Comparison of ENCODE assay signal across 10 mouse cellular contexts in genomic region chr7:46138329-46138930, GRCm38 (mm10). TPM values are rescaled to one million over a fixed set of nuclear protein-coding genes. Genes with fewer than 3 reads are reported as not detected.
A peak's percentile ranks its signal among the peaks of the same experiment; 100 is the strongest.
DNase-seq lines count a peak whose midpoint lies in the region; ATAC-seq and TF ChIP-seq lines count a peak whose summit lies in the region.
"Had no signal": no experiment of that assay in that cellular context is flagged by ENCODE, and none has a peak within 500 bp of the region (broad histone marks: within the 10 kb centered on the region; RNA-seq: fewer than 3 reads in every experiment).

No protein-coding gene starts in this region.

- no peak for DNase-seq in hindbrain, embryonic 14.5 days (ENCODE audit: low spot score)
- DNase-seq in right cerebral cortex, postnatal 25 days = peak; percentile 36
- no peak for DNase-seq in right cerebral cortex, postnatal 4 days
- DNase-seq in mesoderm, embryonic 11.5 days (ENCODE audit: low read depth, low spot score) = peak; percentile 66
- no peak for DNase-seq in lung, adult 2 months
- DNase-seq in B cell, adult 2 months = no peak
- DNase-seq: cerebellum, postnatal 14 days; kidney, postnatal 4 days; liver had no signal

- TF ChIP-seq POLR2A in lung, adult 2 months (IDR thresholded peaks at IDR 0.05; ENCODE audit: borderline replicate concordance, extremely low read depth, low read depth, low read length) = no peak

- H3K27me3 ChIP-seq in hindbrain, embryonic 13.5 days = 0 out of 2 replicates have a peak, but pooled peaks cover 3% of the 10 kb centered on the region
- no peaks in the 10 kb centered on the region for H3K27me3 ChIP-seq in hindbrain, embryonic 14.5 days (ENCODE audit: control insufficient read depth, insufficient read depth, low read length)

- TF ChIP-seq CTCF in lung, adult 2 months (IDR thresholded peaks at IDR 0.05; ENCODE audit: insufficient read depth, low read length) = no peak

- WGBS in hindbrain, embryonic 13.5 days = 32% methylated on average over 7 of the region's 7 CpGs
- 29% methylated on average over 7 of the region's 7 CpGs for WGBS in hindbrain, embryonic 14.5 days
- WGBS in lung, adult 2 months = 44% methylated on average over 7 of the region's 7 CpGs

- H3K9me3 ChIP-seq in hindbrain, embryonic 13.5 days = no peaks in the 10 kb centered on the region
- H3K9me3 ChIP-seq in hindbrain, embryonic 14.5 days (ENCODE audit: control insufficient read depth, low read length) = no peaks in the 10 kb centered on the region

- H3K4me2 ChIP-seq in hindbrain, embryonic 13.5 days = no peak overlapping the region
- no peak overlapping the region for H3K4me2 ChIP-seq in hindbrain, embryonic 14.5 days (replicated peaks)

- H3K4me1 ChIP-seq in hindbrain, embryonic 13.5 days (replicated peaks) = peaks cover 29% of the 10 kb centered on the region
- peaks cover 5% of the 10 kb centered on the region for H3K4me1 ChIP-seq in hindbrain, embryonic 14.5 days (replicated peaks; ENCODE audit: control insufficient read depth, insufficient read depth, low read length)
- no peaks in the 10 kb centered on the region for H3K4me1 ChIP-seq in lung, adult 2 months (ENCODE audit: control insufficient read depth, insufficient read depth, low read length)

- H3K9ac ChIP-seq in hindbrain, embryonic 13.5 days = no peak overlapping the region
- H3K9ac ChIP-seq in hindbrain, embryonic 14.5 days = no peak overlapping the region

- no peaks in the 10 kb centered on the region for H3K36me3 ChIP-seq in hindbrain, embryonic 13.5 days
- no peaks in the 10 kb centered on the region for H3K36me3 ChIP-seq in hindbrain, embryonic 14.5 days (replicated peaks; ENCODE audit: control insufficient read depth, insufficient read depth)

- H3K27ac ChIP-seq in hindbrain, embryonic 13.5 days = peak overlapping the region; percentile 55; the same call in 1 of the 2 replicates
- no peak overlapping the region for H3K27ac ChIP-seq in hindbrain, embryonic 14.5 days

- ATAC-seq in hindbrain, embryonic 13.5 days (ENCODE audit: low FRiP score) = peak; percentile 71
- ATAC-seq in hindbrain, embryonic 14.5 days (ENCODE audit: low FRiP score) = no peak

- no peak overlapping the region for H3K4me3 ChIP-seq in hindbrain, embryonic 13.5 days
- H3K4me3 ChIP-seq in hindbrain, embryonic 14.5 days (replicated peaks; ENCODE audit: low read length) = no peak overlapping the region
- H3K4me3 ChIP-seq in lung, adult 2 months (replicated peaks; ENCODE audit: extremely low read depth, low read depth, low read length) = no peak overlapping the region

RNA-seq across cellular contexts. Expression of gene Kcnj11, which starts 37.9 kb away (rescaled TPM):
- 0.88 and 1.6 TPM in 2 replicates for polyA plus RNA-seq in hindbrain, embryonic 13.5 days (2015; fragmentation: Nextera tagmentation; extraction: Ambion mirVana)
- 1.2 and 1.5 TPM in 2 replicates for polyA plus RNA-seq in hindbrain, embryonic 14.5 days (2014; fragmentation: Nextera tagmentation; extraction: Ambion mirVana)
- 4.9 and 5.3 TPM in 2 replicates for polyA plus RNA-seq in lung, adult 2 months (2012; rRNA removed)

RNA-seq across cellular contexts. Expression of gene Abcc8, which starts 41.4 kb away (rescaled TPM):
- 6.2 and 7.1 TPM in 2 replicates for polyA plus RNA-seq in hindbrain, embryonic 13.5 days (2015; fragmentation: Nextera tagmentation; extraction: Ambion mirVana)
- 10.6 and 13.8 TPM in 2 replicates for polyA plus RNA-seq in hindbrain, embryonic 14.5 days (2014; fragmentation: Nextera tagmentation; extraction: Ambion mirVana)
- polyA plus RNA-seq in lung, adult 2 months (2012; rRNA removed) = 1.2 and 2.0 TPM in 2 replicates

Comparison
In these comparisons a context has a peak if more than half of its experiments do, and no peak if none do; other contexts are left out.
1. DNase-seq: peak in right cerebral cortex, postnatal 25 days (single experiment) and mesoderm, embryonic 11.5 days (single experiment); none in hindbrain, embryonic 14.5 days (single experiment), right cerebral cortex, postnatal 4 days (single experiment), lung, adult 2 months (single experiment) and B cell, adult 2 months (0 of 2).